9 mouse cellular contexts compared by ENCODE assay signal in the genomic region with DNA sequence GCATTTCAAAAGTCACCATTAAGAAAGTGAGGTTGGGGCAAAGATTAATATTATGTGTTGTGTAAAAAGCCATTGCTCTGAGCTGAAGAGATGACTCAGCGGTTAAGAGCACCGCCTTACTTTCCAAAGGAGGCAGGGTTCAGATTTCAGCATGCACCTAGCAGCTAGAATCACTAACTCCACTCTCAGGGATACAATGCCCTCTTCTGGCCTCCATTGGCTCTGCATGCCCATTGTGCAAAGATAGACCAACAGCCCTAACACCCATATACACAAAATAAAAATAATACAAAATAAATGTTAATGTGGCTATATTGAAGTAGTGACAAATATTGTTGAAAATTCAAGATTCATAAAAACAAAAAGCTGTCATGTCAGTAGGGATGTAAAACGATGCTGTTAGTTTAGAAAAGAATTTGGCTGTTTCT. TPM values are rescaled to one million over a fixed set of nuclear protein-coding genes. Genes with fewer than 3 reads are reported as not detected.
DNase-seq lines count a peak whose midpoint lies in the region; ATAC-seq and TF ChIP-seq lines count a peak whose summit lies in the region.
"Had no signal": no experiment of that assay in that cellular context is flagged by ENCODE, and none has a peak within 500 bp of the region (broad histone marks: within the 10 kb centered on the region; RNA-seq: fewer than 3 reads in every experiment).

No protein-coding gene starts in this region.

- 19% methylated on average over 3 of the region's 3 CpGs for WGBS in heart, embryonic 12.5 days

- no peaks in the 10 kb centered on the region for H3K9me3 ChIP-seq in heart, embryonic 12.5 days (replicated peaks)
- H3K9me3 ChIP-seq: neural tube, embryonic 13.5 days had no signal

- H3K9ac ChIP-seq in heart, embryonic 12.5 days, result no peak overlapping the region

- TF ChIP-seq POLR2A in embryonic fibroblast, embryonic 13.5 days (IDR thresholded peaks at IDR 0.05; ENCODE audit: low read depth, low read length), result 0 out of 2 replicates have a peak, but pooled peaks have one; percentile 12

- H3K4me1 ChIP-seq in heart, embryonic 12.5 days (replicated peaks), result peaks cover 14% of the 10 kb centered on the region
- peaks cover 3% of the 10 kb centered on the region; the same call in 1 of the 2 replicates for H3K4me1 ChIP-seq in embryonic fibroblast, embryonic 13.5 days (ENCODE audit: control insufficient read depth, insufficient read depth, low read length)

- no peak overlapping the region for H3K27ac ChIP-seq in heart, embryonic 12.5 days (ENCODE audit: poor library complexity, severe bottlenecking)
- H3K27ac ChIP-seq in embryonic fibroblast, embryonic 13.5 days (ENCODE audit: insufficient read depth, low read length), result no peak overlapping the region

- no peak overlapping the region for H3K4me2 ChIP-seq in heart, embryonic 12.5 days

- peaks cover 11% of the 10 kb centered on the region for H3K27me3 ChIP-seq in heart, embryonic 12.5 days (replicated peaks)
- H3K27me3 ChIP-seq in splenic B cell, adult 2 months (ENCODE audit: control insufficient read depth, insufficient read depth, low read length, poor library complexity, severe bottlenecking), result no peaks in the 10 kb centered on the region

- TF ChIP-seq CTCF in embryonic fibroblast, embryonic 13.5 days (IDR thresholded peaks at IDR 0.05; ENCODE audit: borderline replicate concordance, insufficient read depth, low read length), result peak; percentile 39; the same call in 1 of the 2 replicates

- ATAC-seq in heart, embryonic 12.5 days (ENCODE audit: insufficient number of reproducible peaks, low FRiP score), result no peak

- peak; percentile 97 for DNase-seq in heart, adult 11 months
- DNase-seq in adrenal gland, postnatal 4 days (ENCODE audit: low spot score in 2 of 2), result peak; percentile 24 to 53
- peak; percentile 50 for DNase-seq in hindlimb bud, embryonic 11.5 days (ENCODE audit: extremely low spot score, low read depth, low spot score)
- peak; percentile 33 to 65 for DNase-seq in left cerebral cortex, adult 9 months (ENCODE audit: low spot score in 2 of 2)
- DNase-seq in monocyte, adult 2 months (ENCODE audit: low read depth in 1 of 2, low spot score in 2 of 2), result peak; percentile 57 to 59
- peak; percentile 85 for DNase-seq in splenic B cell, adult 2 months (ENCODE audit: low read depth, low spot score)

- no peak overlapping the region for H3K4me3 ChIP-seq in heart, embryonic 12.5 days
- no peak overlapping the region for H3K4me3 ChIP-seq in embryonic fibroblast, embryonic 13.5 days (ENCODE audit: insufficient read depth, low read length)

- peaks cover 9% of the 10 kb centered on the region for H3K36me3 ChIP-seq in heart, embryonic 12.5 days
- H3K36me3 ChIP-seq in splenic B cell, adult 2 months (ENCODE audit: control insufficient read depth, insufficient read depth, low read length, poor library complexity, severe bottlenecking), result no peaks in the 10 kb centered on the region

RNA-seq across cellular contexts. Expression of gene Ube4a, which starts 1.4 kb away (rescaled TPM):
- 18.9 and 21.6 TPM in 2 replicates for polyA plus RNA-seq in heart, embryonic 12.5 days (2016; fragmentation: Nextera tagmentation; extraction: Ambion mirVana)
- 10 to 100 TPM; 81.6 to 90.5 TPM for total RNA-seq in adrenal gland, postnatal 4 days (2021)
- polyA plus RNA-seq in embryonic fibroblast, embryonic 13.5 days (2011; ENCODE audit: insufficient read length, low read depth, missing spikeins), result 56.9 and 64.4 TPM in 2 replicates

RNA-seq across cellular contexts. Expression of gene Cd3g, which starts 13.4 kb away (rescaled TPM):
- 0.35 TPM in 1 of 2 replicates, not detected in the other for polyA plus RNA-seq in heart, embryonic 12.5 days (2016; fragmentation: Nextera tagmentation; extraction: Ambion mirVana)
- under 1 TPM in 1 of 2 experiments, not detected in 1; 0.76 TPM for total RNA-seq in adrenal gland, postnatal 4 days (2021)
- not detected in 2 replicates for polyA plus RNA-seq in embryonic fibroblast, embryonic 13.5 days (2011; ENCODE audit: insufficient read length, low read depth, missing spikeins)
- polyA plus RNA-seq: neural tube, embryonic 13.5 days had no signal

RNA-seq across cellular contexts. Expression of gene Cd3d, which starts 14.8 kb away (rescaled TPM):
- not detected in 2 replicates for polyA plus RNA-seq in heart, embryonic 12.5 days (2016; fragmentation: Nextera tagmentation; extraction: Ambion mirVana)
- total RNA-seq in adrenal gland, postnatal 4 days (2021), result under 1 TPM in 1 of 2 experiments, not detected in 1; 0.87 TPM
- polyA plus RNA-seq in embryonic fibroblast, embryonic 13.5 days (2011; ENCODE audit: insufficient read length, low read depth, missing spikeins), result not detected in 2 replicates
- polyA plus RNA-seq: neural tube, embryonic 13.5 days had no signal

RNA-seq across cellular contexts. Expression of gene Cd3e, which starts 42.6 kb away (rescaled TPM):
- polyA plus RNA-seq in heart, embryonic 12.5 days (2016; fragmentation: Nextera tagmentation; extraction: Ambion mirVana), result not detected in 2 replicates
- under 1 TPM in 1 of 2 experiments, not detected in 1; 0.93 TPM for total RNA-seq in adrenal gland, postnatal 4 days (2021)
- polyA plus RNA-seq in embryonic fibroblast, embryonic 13.5 days (2011; ENCODE audit: insufficient read length, low read depth, missing spikeins), result not detected in 2 replicates

RNA-seq across cellular contexts. Expression of gene Atp5l, which starts 46.3 kb away (rescaled TPM):
- polyA plus RNA-seq in heart, embryonic 12.5 days (2016; fragmentation: Nextera tagmentation; extraction: Ambion mirVana), result 924 and 963 TPM in 2 replicates
- total RNA-seq in adrenal gland, postnatal 4 days (2021), result 100 to 1,000 TPM; 458 to 535 TPM
- polyA plus RNA-seq in embryonic fibroblast, embryonic 13.5 days (2011; ENCODE audit: insufficient read length, low read depth, missing spikeins), result 281 and 285 TPM in 2 replicates

Comparison
In these comparisons a context has a peak if more than half of its experiments do, and no peak if none do; other contexts are left out.
1. DNase-seq: peak in every context shown above with its lines; median percentile 97 in heart, adult 11 months; 85 in splenic B cell, adult 2 months; 58 in monocyte, adult 2 months; 50 in hindlimb bud, embryonic 11.5 days; 49 in left cerebral cortex, adult 9 months; 38 in adrenal gland, postnatal 4 days.